Mouse (Mus musculus): ENCODE measurements around the gene Pdgfd.
A peak's percentile ranks its signal among the peaks of the same experiment; 100 is the strongest.

GRCm38 (mm10) chr9:6169038-6169431 lies 651 bp downstream of the Pdgfd start:
- TF ChIP-seq CTCF (IDR thresholded peaks at IDR 0.05; ENCODE audit: low read depth) (0 out of 2 replicates have a peak, but pooled peaks have one; percentile 15), EP300 (optimal IDR thresholded peaks at IDR 0.05) (no peak)

Data from stomach, postnatal 0 days (tissue).